Mouse (Mus musculus) stomach, postnatal 0 days (tissue): ENCODE data around the gene Vps26c. TPM values are rescaled to one million over a fixed set of nuclear protein-coding genes. Genes with fewer than 3 reads are reported as not detected.
"Not testable (repeated sequence)": the region's sequence is repeated elsewhere in the genome, so short reads cannot be mapped to it uniquely, and the experiment has no call there.

Source experiments
- ATAC-seq: fragments of 200-750 bp; cut with Nextera tagmentation; 2 replicates; pipeline ENCODE4 v1.8.0; 2017; ENCODE audit not compliant: low FRiP score, low TSS enrichment
- DNase-seq: peaks from one replicate; pipeline ENCODE4 v3.0.0-alpha.2; 2016; ENCODE audit warnings: low spot score
- H3K27ac ChIP-seq: fragments of 300-500 bp; sonication (generic); replicated peaks from 2 replicates; pipeline ENCODE4 v1.5.1; 2014; ENCODE audit warnings: mild to moderate bottlenecking, control low read depth
- H3K27me3 ChIP-seq: fragments of 300-500 bp; sonication (generic); 2 replicates; pipeline ENCODE4 v1.6.1; 2014; ENCODE audit warnings: low read length; ENCODE audit not compliant: control insufficient read depth, insufficient read depth
- H3K36me3 ChIP-seq: fragments of 300-500 bp; sonication (generic); 2 replicates; pipeline ENCODE4 v1.6.1; 2014; ENCODE audit warnings: low read length, mixed read lengths; ENCODE audit not compliant: control insufficient read depth, insufficient read depth
- H3K4me1 ChIP-seq: fragments of 300-500 bp; sonication (generic); replicated peaks from 2 replicates; pipeline ENCODE4 v1.6.1; 2014; ENCODE audit warnings: antibody characterized with exemption; ENCODE audit not compliant: control insufficient read depth, insufficient read depth
- H3K4me2 ChIP-seq: fragments of 300-500 bp; sonication (generic); replicated peaks from 2 replicates; pipeline ENCODE4 v1.6.1; 2014; ENCODE audit warnings: low read depth, mild to moderate bottlenecking, control low read depth, moderate library complexity
- H3K4me3 ChIP-seq: fragments of 300-500 bp; sonication (generic); 2 replicates; pipeline ENCODE4 v1.5.1; 2014; ENCODE audit warnings: low read depth, low read length, control low read depth
- H3K9ac ChIP-seq: fragments of 300-500 bp; sonication (generic); 2 replicates; pipeline ENCODE4 v1.6.1; 2014; ENCODE audit warnings: mild to moderate bottlenecking, low read length, control low read depth, mixed read lengths
- H3K9me3 ChIP-seq: fragments of 300-500 bp; sonication (generic); 2 replicates; pipeline ENCODE4 v1.6.1; 2016; ENCODE audit warnings: low read length; ENCODE audit not compliant: control insufficient read depth
- CTCF ChIP-seq: IDR thresholded peaks from 2 replicates; pipeline ENCODE4 v1.5.1; 2016; ENCODE audit warnings: antibody characterized with exemption, low read depth, mild to moderate bottlenecking, moderate library complexity
- EP300 ChIP-seq: optimal IDR thresholded peaks from 2 replicates; pipeline ENCODE3; 2016; ENCODE audit warnings: antibody characterized with exemption
- WGBS: fragments of 180-500 bp; shearing (Covaris S2); extraction: QIAGEN DNeasy Blood & Tissue Kit; methylation state at CpG from one replicate; pipeline ENCODE4 v1.1.7; 2014; 5-methylcytosine and 5-hydroxymethylcytosine counted together
- polyA plus RNA-seq: library from polyadenylated mRNA; unstranded; fragments of >200 nt; fragmentation: Nextera tagmentation; extraction: Ambion mirVana; gene quantifications from 2 replicates; pipeline ENCODE4 v1.2.1, GENCODE M21; 2015

Gene Vps26c
- polyA plus RNA-seq, 1 experiment from 2014 or later: 28.5 TPM

DNA sequence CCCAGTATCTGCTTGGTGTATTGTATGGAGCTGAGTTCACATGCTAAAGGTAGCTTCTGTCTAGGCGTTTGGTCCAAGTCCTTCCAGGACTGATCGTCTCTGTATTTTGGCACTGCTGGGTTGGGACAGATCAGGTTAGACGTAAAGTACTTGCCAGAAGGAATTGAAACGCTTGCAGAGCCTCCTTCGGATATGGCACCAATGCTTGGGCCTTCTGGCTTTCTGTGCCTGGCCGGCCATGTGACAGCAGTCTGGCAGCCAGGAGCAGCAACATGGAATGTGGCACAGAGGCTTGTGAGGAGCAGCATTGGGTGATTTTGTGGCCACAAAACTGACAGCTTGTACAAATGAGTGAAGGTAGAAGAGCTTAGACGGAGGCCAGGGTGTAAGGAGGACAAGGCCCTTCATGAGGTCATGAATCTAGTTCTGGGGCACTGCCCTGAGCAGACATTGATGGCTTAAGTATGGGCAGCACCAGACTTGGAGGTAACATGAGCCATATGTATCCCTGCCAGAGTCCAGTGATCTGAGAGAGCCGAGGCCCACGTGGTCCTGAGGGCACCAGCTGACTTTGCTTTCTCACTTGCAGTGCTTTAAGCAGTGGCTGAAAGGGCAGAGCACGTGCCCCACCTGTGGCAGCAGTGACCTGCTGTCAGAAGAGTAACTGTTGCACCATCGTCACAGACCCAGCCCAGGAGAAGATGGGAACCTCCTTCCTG lies 59.1 kb downstream of the Vps26c start:
- WGBS: 84% methylated on average over 11 of the region's 11 CpGs
- no peak for ATAC-seq
- no peak for DNase-seq
- no peak overlapping the region for H3K4me2 ChIP-seq
- TF ChIP-seq CTCF (no peak), EP300 (no peak)
- no peak overlapping the region for H3K27ac ChIP-seq
- H3K4me1 ChIP-seq: no peaks in the 10 kb centered on the region
- H3K36me3 ChIP-seq: peaks cover 15% of the 10 kb centered on the region
- no peaks in the 10 kb centered on the region for H3K9me3 ChIP-seq
- no peaks in the 10 kb centered on the region for H3K27me3 ChIP-seq
- H3K9ac ChIP-seq: no peak overlapping the region
- H3K4me3 ChIP-seq: no peak overlapping the region

- not testable (repeated sequence) for H3K4me1 ChIP-seq, H3K9ac ChIP-seq, H3K27ac ChIP-seq, H3K4me2 ChIP-seq, DNase-seq, H3K9me3 ChIP-seq, ATAC-seq, H3K27me3 ChIP-seq, H3K4me3 ChIP-seq
- 94% methylated on average over 7 of the region's 7 CpGs for WGBS
- H3K36me3 ChIP-seq: peaks cover 24% of the 10 kb centered on the region
Measured at GRCm38 (mm10) chr16:94466317-94466716, 60.3 kb downstream of the Vps26c start.

DNA sequence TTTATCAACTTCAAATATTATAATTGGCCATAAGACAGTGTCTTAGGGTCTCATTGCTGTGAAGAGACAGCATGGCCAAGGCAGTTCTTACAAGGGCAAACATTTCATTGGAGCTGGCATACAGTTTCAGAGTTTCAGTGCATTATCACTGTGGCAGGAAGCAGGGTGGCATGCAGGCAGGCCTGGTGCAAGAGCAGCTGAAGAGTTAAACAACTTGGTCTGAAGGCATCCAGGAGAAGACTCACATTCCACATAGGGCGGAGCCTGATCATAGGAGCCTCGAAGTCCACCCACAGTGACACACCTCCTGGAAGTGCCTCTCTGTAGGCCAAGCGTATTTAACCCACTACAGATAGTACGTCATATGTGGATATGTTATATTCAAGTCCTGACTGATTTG lies 60.7 kb downstream of the Vps26c start:
- Histone ChIP-seq H3K4me2 (no peak overlapping the region), H3K4me3 (no peak overlapping the region), H3K27me3 (no peaks in the 10 kb centered on the region), H3K9ac (no peak overlapping the region), H3K9me3 (no peaks in the 10 kb centered on the region), H3K27ac (no peak overlapping the region), H3K36me3 (peaks cover 24% of the 10 kb centered on the region), H3K4me1 (no peaks in the 10 kb centered on the region)
- ATAC-seq (no peak), DNase-seq (no peak)
- TF ChIP-seq EP300: no peak
- TF ChIP-seq CTCF: no peak
- 77% methylated on average over 4 of the region's 4 CpGs for WGBS

- Histone ChIP-seq H3K36me3 (peaks cover 27% of the 10 kb centered on the region), H3K9ac (no peak overlapping the region), H3K27me3 (no peaks in the 10 kb centered on the region), H3K4me3 (no peak overlapping the region), H3K4me2 (no peak overlapping the region), H3K4me1 (no peaks in the 10 kb centered on the region), H3K9me3 (no peaks in the 10 kb centered on the region), H3K27ac (no peak overlapping the region)
- no peak for DNase-seq
- 74% methylated on average over 3 of the region's 3 CpGs for WGBS
- TF ChIP-seq CTCF (no peak), EP300 (no peak)
- no peak for ATAC-seq
Measured at GRCm38 (mm10) chr16:94464067-94464466, 62.6 kb downstream of the Vps26c start.

DNA sequence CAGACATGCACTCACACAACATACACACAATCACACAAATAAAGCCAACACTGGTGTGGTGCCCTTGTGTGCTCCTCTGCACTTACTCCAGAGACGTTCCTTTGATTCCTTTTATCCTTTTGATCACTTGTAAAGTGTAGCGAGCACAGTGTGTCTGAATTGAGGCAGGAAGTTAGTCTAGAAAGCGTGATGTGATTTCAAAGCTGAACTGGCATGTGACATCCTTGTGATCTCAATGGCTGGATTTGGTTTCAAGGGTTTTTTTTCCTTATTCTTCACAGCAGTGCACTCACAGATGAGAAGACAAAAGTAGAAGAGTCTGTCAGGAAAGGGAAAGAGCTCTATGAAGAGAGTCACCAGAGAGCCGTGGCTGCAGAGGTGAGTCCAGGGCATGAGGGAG lies 72.5 kb downstream of the Vps26c start:
- H3K27ac ChIP-seq: no peak overlapping the region
- no peak for DNase-seq
- 74% methylated on average over 4 of the region's 4 CpGs for WGBS
- TF ChIP-seq EP300 (no peak), CTCF (no peak)
- H3K4me1 ChIP-seq: no peaks in the 10 kb centered on the region
- H3K4me2 ChIP-seq: no peak overlapping the region
- no peaks in the 10 kb centered on the region for H3K27me3 ChIP-seq
- no peak overlapping the region for H3K4me3 ChIP-seq
- no peaks in the 10 kb centered on the region for H3K9me3 ChIP-seq
- no peak overlapping the region for H3K9ac ChIP-seq
- H3K36me3 ChIP-seq: peaks cover 3% of the 10 kb centered on the region
- no peak for ATAC-seq

- H3K27ac ChIP-seq: no peak overlapping the region
- DNase-seq: no peak
- ATAC-seq: no peak
- no peaks in the 10 kb centered on the region for H3K27me3 ChIP-seq
- H3K4me2 ChIP-seq: no peak overlapping the region
- no peak overlapping the region for H3K9ac ChIP-seq
- H3K4me1 ChIP-seq: no peaks in the 10 kb centered on the region
- no peak for TF ChIP-seq EP300
- no peak for TF ChIP-seq CTCF
- no peak overlapping the region for H3K4me3 ChIP-seq
- H3K36me3 ChIP-seq: peaks cover 4% of the 10 kb centered on the region
- 69% methylated on average over 4 of the region's 4 CpGs for WGBS
- H3K9me3 ChIP-seq: no peaks in the 10 kb centered on the region
Measured at GRCm38 (mm10) chr16:94452768-94453167, 73.9 kb downstream of the Vps26c start.
